Mouse (Mus musculus) left cerebral cortex, postnatal 4 days (tissue): ENCODE results near the gene Lgmn. TPM values are rescaled to one million over a fixed set of nuclear protein-coding genes. Genes with fewer than 3 reads are reported as not detected.

Experiments
- DNase-seq: peaks from one replicate; pipeline ENCODE4 v3.0.0-alpha.2; 2022
- intact Hi-C: fragments of 180-260 bp; cut with DNase I; formaldehyde crosslinking; loops from one replicate; pipeline ENCODE4 v1.15.1; 2025
- total RNA-seq, 2 experiments: library from RNA; stranded (reverse); gene quantifications; 2 replicates each; pipeline ENCODE4 v1.2.3; 2021

The Lgmn gene
- total RNA-seq, 2 experiments from 2014 or later, result 65.7 to 72.1 TPM

GRCm38 (mm10) chr12:102436939-102437526, 2.6 kb downstream of the Lgmn start:
- intact Hi-C loops, result no loop called here

GRCm38 (mm10) chr12:102434107-102434506, 5.5 kb downstream of the Lgmn start:
- intact Hi-C loops, result no loop called here
- no peak for DNase-seq

More at GRCm38 (mm10) chr12:102436939-102437526, 2.6 kb downstream of the Lgmn start:
- no peak for DNase-seq

DNA sequence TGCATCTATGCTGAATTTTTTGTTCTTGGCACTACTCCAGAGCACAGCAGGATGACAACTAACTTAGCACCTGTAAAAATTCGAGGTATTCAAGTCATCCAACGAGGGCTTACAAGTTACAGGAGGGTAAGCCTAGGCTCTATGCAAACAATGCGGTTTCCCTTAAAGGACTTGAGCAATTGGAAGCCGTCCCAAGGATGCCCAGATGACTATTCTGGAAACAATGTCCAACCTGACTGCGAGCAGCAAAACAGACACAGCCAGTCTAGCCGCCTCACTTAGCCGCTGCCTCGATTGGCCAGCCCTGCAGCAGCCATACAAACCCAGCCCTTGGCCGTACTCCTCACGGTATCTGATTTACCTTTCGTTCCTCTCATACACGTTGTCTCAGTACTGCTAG, 7.4 kb downstream of the Lgmn start:
- intact Hi-C loops, result no loop called here
- no peak for DNase-seq

- intact Hi-C loops, result no loop called here
- DNase-seq, result no peak
Observed at GRCm38 (mm10) chr12:102430228-102430627, 9.4 kb downstream of the Lgmn start.

- intact Hi-C loops, result no loop called here
- DNase-seq, result no peak
Observed at GRCm38 (mm10) chr12:102429656-102430055, 10.0 kb downstream of the Lgmn start.

DNA sequence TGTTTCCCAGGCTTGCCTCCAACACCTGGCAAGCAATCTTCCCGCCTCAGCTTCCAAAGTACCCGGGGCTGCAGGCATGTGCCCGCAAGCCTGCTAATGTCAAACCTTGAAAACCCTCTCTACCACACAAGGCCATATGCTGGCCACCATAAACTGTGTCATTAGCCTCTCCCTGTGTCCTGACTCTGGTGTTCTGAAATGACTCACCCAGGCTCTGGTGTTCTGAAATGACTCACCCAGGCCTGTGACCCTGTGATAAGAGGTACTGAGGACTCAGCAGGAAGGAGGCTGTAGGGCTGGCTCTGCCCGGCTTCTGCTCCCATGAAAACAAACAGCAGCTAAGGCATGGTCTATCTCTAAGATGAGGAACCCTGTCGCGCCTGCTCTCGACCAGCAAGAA, 13.3 kb downstream of the Lgmn start:
- DNase-seq, result no peak
- intact Hi-C loops, result no loop called here

GRCm38 (mm10) chr12:102425048-102425578, 14.5 kb downstream of the Lgmn start:
- intact Hi-C loops, result no loop called here
- no peak for DNase-seq

GRCm38 (mm10) chr12:102424456-102424855, 15.2 kb downstream of the Lgmn start:
- intact Hi-C loops, result no loop called here

DNA sequence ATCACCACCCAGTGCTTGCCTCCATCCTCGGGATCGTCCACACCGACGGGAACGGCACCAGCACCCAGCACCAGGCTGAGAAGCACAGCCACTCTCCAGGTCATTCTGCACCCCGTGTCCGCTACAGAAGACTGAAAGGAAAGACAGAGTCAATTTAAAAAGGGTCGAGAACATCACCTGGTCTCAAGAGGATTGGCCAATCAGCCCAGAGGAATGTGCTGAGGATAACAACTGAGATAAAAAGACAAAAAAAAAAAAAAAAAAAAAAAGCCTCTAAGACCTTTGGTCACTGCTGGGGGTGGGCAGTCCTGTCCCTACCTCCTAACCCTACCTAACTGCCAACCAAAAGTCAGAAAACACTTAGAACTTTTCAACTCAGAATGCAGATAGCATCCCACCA, 16.0 kb downstream of the Lgmn start:
- intact Hi-C loops, result no loop called here
- no peak for DNase-seq

More at GRCm38 (mm10) chr12:102424456-102424855, 15.2 kb downstream of the Lgmn start:
- DNase-seq, result no peak

DNA sequence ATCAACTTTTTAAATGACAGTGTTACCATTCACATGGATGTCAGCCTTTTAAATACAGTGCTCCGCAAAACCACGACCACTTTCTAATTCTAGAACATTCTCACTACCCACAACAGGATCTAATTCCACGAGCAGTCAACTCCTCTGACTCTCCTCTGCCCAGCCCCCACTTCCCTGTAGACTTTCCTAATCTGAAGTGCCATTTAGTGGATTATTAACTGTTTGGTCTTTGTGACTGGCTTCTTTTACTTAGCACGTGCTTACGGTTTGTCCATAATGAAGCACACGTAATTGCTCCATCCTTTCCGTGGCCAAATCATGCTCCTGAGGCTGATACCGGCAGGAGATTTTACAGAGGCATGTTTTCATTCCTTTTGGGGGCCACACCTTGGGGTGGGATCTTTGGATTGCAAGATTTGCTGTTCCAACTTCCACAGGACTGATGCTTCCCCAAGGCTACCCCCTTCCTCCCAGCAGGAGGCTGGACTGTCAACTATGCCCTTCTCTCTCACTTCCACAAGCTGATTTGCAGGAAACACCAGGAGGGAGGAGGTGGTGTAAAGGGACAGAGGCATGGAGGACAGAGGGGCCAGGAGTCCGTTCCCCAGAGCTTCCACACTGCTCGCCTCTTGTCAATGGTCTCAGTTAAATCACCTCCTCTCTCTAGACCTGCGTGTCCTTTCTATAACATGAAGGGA, 16.8 kb downstream of the Lgmn start:
- intact Hi-C loops, result no loop called here
- DNase-seq, result no peak

DNA sequence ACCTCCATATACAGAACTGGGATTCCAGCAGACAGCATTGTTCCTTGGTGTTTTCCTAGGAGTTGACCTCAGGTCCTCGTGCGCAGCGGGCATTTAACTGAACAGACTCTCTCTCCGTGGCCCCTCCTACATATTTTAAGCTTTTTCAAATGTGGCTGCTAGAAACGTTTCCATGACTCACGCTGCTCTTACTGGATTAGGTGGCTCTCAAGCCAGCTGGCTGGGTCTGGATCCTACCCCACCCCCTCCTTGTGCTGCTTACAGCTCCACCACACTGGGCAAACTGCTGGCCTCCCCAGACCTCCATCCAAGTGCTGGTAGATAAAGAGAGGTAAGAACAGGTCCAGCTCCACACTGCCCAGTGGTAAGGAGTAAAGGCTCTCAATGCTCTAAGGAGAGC, 17.5 kb downstream of the Lgmn start:
- intact Hi-C loops, result no loop called here
- peak; percentile 44 for DNase-seq

DNA sequence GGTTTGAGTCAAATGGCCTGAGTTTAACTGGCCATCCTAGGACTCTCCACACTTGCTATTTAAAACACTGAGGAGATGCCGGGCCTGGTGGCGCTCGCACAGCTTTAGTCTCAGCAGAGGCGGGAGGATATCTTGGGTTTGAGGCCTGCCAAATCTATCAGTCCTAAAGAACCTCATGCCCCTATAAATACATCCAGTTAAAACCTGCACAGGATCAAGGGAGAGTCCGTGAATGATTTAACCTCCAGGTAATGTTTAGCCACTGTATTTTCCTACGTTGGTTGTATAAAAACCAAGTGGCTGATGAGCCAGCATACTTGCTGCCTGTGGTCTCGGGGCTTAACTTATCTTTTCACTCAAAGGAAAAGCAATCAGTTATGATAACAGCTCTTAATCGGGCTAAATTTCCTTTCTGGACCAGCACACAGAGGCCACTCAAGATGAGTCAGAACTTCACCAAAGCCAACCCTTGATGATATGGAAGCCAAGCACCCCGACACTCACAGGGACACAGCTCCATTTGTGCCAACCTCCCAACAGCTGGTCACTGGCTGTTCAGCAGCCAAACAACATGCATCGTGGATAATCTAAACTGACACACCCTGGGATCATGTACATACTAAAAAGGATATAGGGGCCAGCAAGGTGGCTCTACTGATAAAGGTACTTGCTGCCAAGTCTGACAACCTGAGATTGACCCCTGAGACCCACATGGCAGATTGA, 19.3 kb downstream of the Lgmn start:
- DNase-seq, result peak; percentile 64
- intact Hi-C loops, result no loop called here

DNA sequence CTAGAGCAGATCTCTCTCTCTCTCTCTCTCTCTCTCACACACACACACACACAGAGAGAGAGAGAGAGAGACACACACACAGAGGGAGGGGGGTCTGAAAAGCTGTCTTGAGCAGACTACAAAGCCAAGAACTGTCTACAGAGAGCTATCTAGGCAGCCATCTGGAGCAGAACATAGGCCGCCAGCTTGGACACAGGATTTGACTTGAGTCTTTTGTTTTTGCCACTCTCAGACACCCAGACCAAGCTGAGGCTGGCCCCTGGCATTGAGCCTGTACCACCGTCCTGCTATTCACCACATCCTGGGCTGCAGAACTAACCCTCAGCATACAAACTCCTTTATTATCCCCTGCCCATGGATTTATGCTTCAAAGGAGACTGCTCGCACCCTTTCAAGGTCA, 20.1 kb downstream of the Lgmn start:
- peak; percentile 84 for DNase-seq
- intact Hi-C loops, result no loop called here

DNA sequence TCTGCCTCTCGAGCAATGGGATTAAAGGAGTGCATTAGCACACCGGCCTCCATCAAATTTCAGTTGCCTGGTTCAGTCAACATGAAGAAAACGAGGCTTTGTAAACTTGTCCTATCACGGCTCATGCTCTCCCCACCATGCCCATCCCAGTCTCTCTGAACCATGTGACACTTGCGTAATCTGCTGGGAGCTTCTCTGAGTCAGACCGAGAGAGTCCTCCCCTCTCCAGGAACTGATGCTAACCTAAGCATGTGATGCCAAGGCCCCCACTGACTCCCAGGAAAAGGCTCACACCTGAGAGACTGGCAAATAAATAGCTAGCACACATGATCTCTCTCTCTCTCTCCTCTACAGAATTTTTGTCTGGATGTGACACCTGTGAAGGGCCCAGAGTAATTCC, 21.9 kb downstream of the Lgmn start:
- intact Hi-C loops, result no loop called here
- no peak for DNase-seq

DNA sequence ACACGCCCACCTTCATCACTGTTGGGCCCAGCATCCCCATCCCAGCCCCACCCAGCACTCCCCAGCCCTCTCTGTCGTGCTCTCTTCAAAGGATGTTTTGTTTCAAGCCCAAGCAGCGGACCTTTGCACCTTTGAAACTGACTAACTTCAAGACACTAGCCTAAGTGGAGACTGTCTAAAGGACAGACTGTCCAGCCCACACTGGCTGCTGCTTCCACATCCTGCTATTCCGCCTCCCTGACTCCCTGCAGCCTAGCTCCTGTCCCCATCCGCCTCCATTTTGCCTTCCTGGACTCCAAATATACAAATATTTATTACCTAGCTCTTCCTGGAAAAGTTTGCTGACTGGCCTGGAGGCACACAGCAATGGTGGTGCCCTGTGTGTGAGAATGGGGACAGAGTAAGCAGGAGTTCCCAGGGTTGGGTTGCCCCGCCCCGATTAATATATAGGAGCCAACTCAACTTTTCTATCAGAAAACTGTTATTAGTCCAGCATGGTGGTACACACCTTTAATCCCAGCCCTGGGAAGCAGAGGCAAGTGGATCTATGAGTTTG, 22.6 kb downstream of the Lgmn start:
- DNase-seq, result no peak
- intact Hi-C loops, result no loop called here

GRCm38 (mm10) chr12:102416391-102416837, 23.2 kb downstream of the Lgmn start:
- no peak for DNase-seq
- intact Hi-C loops, result no loop called here

DNA sequence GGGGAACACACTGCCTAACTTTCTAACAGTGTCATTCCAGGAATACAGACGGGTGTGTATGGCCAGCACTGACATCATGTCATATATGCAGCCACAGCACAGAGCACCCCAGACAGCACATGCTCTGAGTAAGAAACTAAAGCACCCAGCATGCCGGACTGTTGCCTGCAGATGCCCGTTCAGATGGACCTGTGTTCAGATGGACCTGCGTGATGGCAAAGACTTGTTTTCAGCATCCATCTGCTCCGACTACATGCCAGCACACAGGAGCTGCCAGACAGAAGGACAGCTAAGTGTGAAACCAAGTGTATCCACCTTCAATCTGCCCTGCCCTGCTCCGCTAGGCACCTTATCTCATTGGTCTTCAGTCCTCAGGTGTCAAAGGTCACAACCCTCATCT, 24.9 kb downstream of the Lgmn start:
- DNase-seq, result no peak
- intact Hi-C loops, result no loop called here

- intact Hi-C loops, result no loop called here
- DNase-seq, result no peak
Observed at GRCm38 (mm10) chr12:102413171-102413570, 26.4 kb downstream of the Lgmn start.

DNA sequence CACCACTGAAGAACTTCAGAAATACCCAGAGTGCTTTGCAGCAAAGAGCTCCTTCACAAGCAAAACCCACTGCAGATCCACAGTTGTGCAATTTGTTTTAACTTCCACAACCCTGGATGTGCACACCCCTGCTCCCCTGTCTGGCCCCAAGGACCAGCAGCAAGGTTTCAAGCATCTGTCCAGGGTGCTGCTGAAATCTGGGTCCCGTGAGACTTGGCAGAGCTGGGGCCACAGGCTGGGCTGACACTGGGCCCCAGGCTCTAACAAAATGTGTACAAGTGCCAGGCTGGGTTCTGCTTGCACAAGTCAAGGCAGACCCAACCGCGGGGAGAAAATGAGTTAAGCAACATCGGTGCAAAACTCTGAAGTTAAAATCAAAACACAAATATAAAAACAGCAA, 41.0 kb downstream of the Lgmn start:
- intact Hi-C loops, result no loop called here

DNA sequence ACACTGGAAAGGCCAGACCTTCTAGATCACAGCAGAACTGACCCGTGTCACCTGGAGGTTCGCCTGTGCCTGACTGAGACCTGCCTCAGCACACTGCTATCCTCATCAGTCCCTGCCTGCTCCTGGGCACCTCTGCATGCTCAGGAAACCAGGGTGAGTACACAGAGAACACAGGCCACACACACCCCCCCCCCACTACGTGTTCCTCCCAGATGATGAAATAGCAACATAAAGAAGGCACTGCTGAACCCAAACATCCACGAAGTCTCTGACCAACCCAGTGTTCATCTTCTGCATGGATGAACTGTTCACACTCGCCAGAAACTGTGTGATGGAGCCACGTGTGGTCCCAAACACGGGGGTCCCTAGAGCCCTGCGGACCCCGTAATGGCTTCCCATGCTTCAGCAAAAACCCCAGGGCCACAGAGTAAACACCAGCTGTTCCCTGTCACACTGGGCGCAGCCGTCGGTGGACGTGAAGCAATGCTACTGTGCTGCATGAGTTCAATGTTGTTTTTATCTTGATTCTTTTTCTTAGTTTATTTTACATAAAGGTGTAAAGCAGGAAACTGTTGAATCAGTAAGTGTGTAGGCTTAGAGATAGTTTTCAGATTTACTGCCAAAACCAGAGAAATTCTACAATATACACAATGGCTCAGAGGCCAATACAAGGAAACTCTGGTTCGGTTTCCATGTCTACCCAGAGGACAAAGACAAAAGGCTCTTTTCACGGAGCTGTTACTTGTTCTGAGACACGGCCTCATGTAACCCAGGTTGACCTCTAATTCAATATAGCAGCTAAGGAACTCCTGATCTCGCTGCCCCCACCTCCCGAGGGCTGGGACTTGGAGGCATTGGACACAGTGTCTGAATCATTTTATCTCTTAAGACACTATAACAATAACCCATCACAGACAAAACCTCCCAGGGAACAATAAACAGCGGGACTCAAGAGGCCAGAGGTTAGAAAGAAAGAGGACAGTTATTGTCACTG, 43.3 kb downstream of the Lgmn start:
- intact Hi-C loops, result no loop called here
- DNase-seq, result no peak

More for the DNA sequence above, 41.0 kb downstream of the Lgmn start:
- no peak for DNase-seq
